Mouse (Mus musculus) right cerebral cortex, postnatal 25 days (tissue): ENCODE measurements around the gene Gm9040.
"Not testable (repeated sequence)": the region's sequence is repeated elsewhere in the genome, so short reads cannot be mapped to it uniquely, and the experiment has no call there.

Experiments
- DNase-seq: peaks from one replicate; pipeline ENCODE4 v3.0.0; 2022

The Gm9040 gene

GRCm38 (mm10) chr10:118326869-118327268 is at the start of gene Gm9040:
Gm9040 (minus strand) TSS chr10:118326969.
- not testable (repeated sequence) for DNase-seq

GRCm38 (mm10) chr10:118370443-118370842 is 43.7 kb upstream of the Gm9040 start:
- DNase-seq: peak; percentile 81

- DNase-seq: no peak
These were observed 42.7 kb upstream of the Gm9040 start for GRCm38 (mm10) chr10:118369518-118369917.

- not testable (repeated sequence) for DNase-seq
These were observed 27.2 kb upstream of the Gm9040 start, which contains the start of gene Gm9049 for GRCm38 (mm10) chr10:118354005-118354404. Gm9049 (minus strand) TSS chr10:118354105.

GRCm38 (mm10) chr10:118348579-118348978 is 21.8 kb upstream of the Gm9040 start, which contains the start of gene Gm9048:
Gm9048 (minus strand) TSS chr10:118348679.
- DNase-seq: not testable (repeated sequence)

GRCm38 (mm10) chr10:118343155-118343554 is 16.4 kb upstream of the Gm9040 start, which contains the start of gene Gm9046:
Gm9046 (minus strand) TSS chr10:118343255.
- not testable (repeated sequence) for DNase-seq

GRCm38 (mm10) chr10:118337731-118338130 is 11.0 kb upstream of the Gm9040 start, which contains the start of gene Gm9045:
Gm9045 (minus strand) TSS chr10:118337831.
- DNase-seq: not testable (repeated sequence)

GRCm38 (mm10) chr10:118332308-118332707 is 5.5 kb upstream of the Gm9040 start, which contains the start of gene Gm9044:
Gm9044 (minus strand) TSS chr10:118332408.
- DNase-seq: not testable (repeated sequence)

- no peak for DNase-seq
These were observed 7.7 kb downstream of the Gm9040 start for GRCm38 (mm10) chr10:118319024-118319423.

- not testable (repeated sequence) for DNase-seq
These were observed 24.6 kb downstream of the Gm9040 start for GRCm38 (mm10) chr10:118302133-118302532.

GRCm38 (mm10) chr10:118294938-118295337 is 31.8 kb downstream of the Gm9040 start, which contains the start of gene Iltifb:
Iltifb (minus strand) TSS chr10:118295038.
- no peak for DNase-seq

GRCm38 (mm10) chr10:118283016-118283415 is 43.8 kb downstream of the Gm9040 start:
- DNase-seq: not testable (repeated sequence)

- DNase-seq: not testable (repeated sequence)
These were observed 44.2 kb downstream of the Gm9040 start for GRCm38 (mm10) chr10:118282565-118282964.

- DNase-seq: not testable (repeated sequence)
These were observed 48.7 kb downstream of the Gm9040 start for GRCm38 (mm10) chr10:118278069-118278468.
